ENCODE assay signal across 8 mouse cellular contexts in genomic region chr7:29280801-29281200, GRCm38 (mm10). TPM values are rescaled to one million over a fixed set of nuclear protein-coding genes. Genes with fewer than 3 reads are reported as not detected.
DNase-seq lines count a peak whose midpoint lies in the region; ATAC-seq and TF ChIP-seq lines count a peak whose summit lies in the region.

No protein-coding gene starts in this region.

- ATAC-seq in hindbrain, embryonic 12.5 days (ENCODE audit: low FRiP score) = no peak
- no peak for ATAC-seq in midbrain, embryonic 12.5 days (ENCODE audit: low FRiP score, low read depth)

- H3K36me3 ChIP-seq in kidney, adult 2 months (ENCODE audit: control insufficient read depth, insufficient read depth, low read length) = no peaks in the 10 kb centered on the region
- H3K36me3 ChIP-seq in hindbrain, embryonic 12.5 days = no peaks in the 10 kb centered on the region
- no peaks in the 10 kb centered on the region for H3K36me3 ChIP-seq in midbrain, embryonic 12.5 days

- H3K27me3 ChIP-seq in kidney, adult 2 months (replicated peaks; ENCODE audit: control insufficient read depth, insufficient read depth, low read length) = no peaks in the 10 kb centered on the region
- H3K27me3 ChIP-seq in hindbrain, embryonic 12.5 days = peaks cover 42% of the 10 kb centered on the region
- peaks cover 52% of the 10 kb centered on the region for H3K27me3 ChIP-seq in midbrain, embryonic 12.5 days

- peak overlapping the region; percentile 68; the same call in 1 of the 2 replicates for H3K9ac ChIP-seq in hindbrain, embryonic 12.5 days
- H3K9ac ChIP-seq in midbrain, embryonic 12.5 days (replicated peaks) = no peak overlapping the region; the same call in 1 of the 2 replicates

- WGBS in kidney, adult 2 months = 16% methylated on average over 13 of the region's 13 CpGs
- WGBS in bone marrow, adult 2 months = 6% methylated on average over 13 of the region's 13 CpGs
- 16% methylated on average over 13 of the region's 13 CpGs for WGBS in hindbrain, embryonic 12.5 days
- 16% methylated on average over 13 of the region's 13 CpGs for WGBS in midbrain, embryonic 12.5 days

- no peak for TF ChIP-seq CTCF in kidney, adult 2 months (conservative IDR thresholded peaks at IDR 0.05; ENCODE audit: insufficient read depth, insufficient read length, low read depth, low read length)
- TF ChIP-seq CTCF in bone marrow, adult 2 months (IDR thresholded peaks at IDR 0.05; ENCODE audit: control insufficient read depth, insufficient read depth, low read length) = no peak

- H3K27ac ChIP-seq in kidney, adult 2 months (ENCODE audit: insufficient read depth, low read depth, low read length) = peak overlapping the region; percentile 19; the same call in 1 of the 2 replicates
- no peak overlapping the region for H3K27ac ChIP-seq in bone marrow, adult 2 months (ENCODE audit: control insufficient read depth, insufficient read depth, low read depth, low read length, poor library complexity)
- H3K27ac ChIP-seq in hindbrain, embryonic 12.5 days = no peak overlapping the region
- no peak overlapping the region for H3K27ac ChIP-seq in midbrain, embryonic 12.5 days (replicated peaks)

- peak overlapping the region; percentile 61 for H3K4me3 ChIP-seq in kidney, adult 2 months (ENCODE audit: insufficient read depth, low read depth, low read length)
- peak overlapping the region; percentile 75 for H3K4me3 ChIP-seq in bone marrow, adult 2 months (replicated peaks; ENCODE audit: control insufficient read depth, low read depth, low read length)
- peak overlapping the region; percentile 56 for H3K4me3 ChIP-seq in hindbrain, embryonic 12.5 days
- H3K4me3 ChIP-seq in midbrain, embryonic 12.5 days = peak overlapping the region; percentile 55

- peaks cover 29% of the 10 kb centered on the region for H3K4me1 ChIP-seq in kidney, adult 2 months (ENCODE audit: control insufficient read depth, insufficient read depth, low read length)
- H3K4me1 ChIP-seq in bone marrow, adult 2 months (ENCODE audit: control insufficient read depth, insufficient read depth, low read length) = no peaks in the 10 kb centered on the region; the same call in 1 of the 2 replicates
- H3K4me1 ChIP-seq in hindbrain, embryonic 12.5 days = peaks cover 15% of the 10 kb centered on the region
- H3K4me1 ChIP-seq in midbrain, embryonic 12.5 days = peaks cover 18% of the 10 kb centered on the region

- peak; percentile 57 for DNase-seq in kidney, adult 2 months
- DNase-seq in kidney, adult 18-20 months = no peak
- DNase-seq in urinary bladder, postnatal 4 days (ENCODE audit: low spot score in 2 of 2) = no peak
- no peak for DNase-seq in layer of hippocampus, adult 11-12 months (ENCODE audit: low spot score)
- no peak for DNase-seq in MN1 (ENCODE audit: low spot score)

- peak overlapping the region; percentile 97 for H3K4me2 ChIP-seq in hindbrain, embryonic 12.5 days (replicated peaks)
- peak overlapping the region; percentile 89 for H3K4me2 ChIP-seq in midbrain, embryonic 12.5 days (replicated peaks)

- TF ChIP-seq POLR2A in kidney, adult 2 months (IDR thresholded peaks at IDR 0.05; ENCODE audit: low read depth, low read length) = no peak
- no peak for TF ChIP-seq POLR2A in bone marrow, adult 2 months (IDR thresholded peaks at IDR 0.05; ENCODE audit: borderline replicate concordance, control insufficient read depth, low read depth, low read length)

- H3K9me3 ChIP-seq in hindbrain, embryonic 12.5 days (replicated peaks) = no peaks in the 10 kb centered on the region
- H3K9me3 ChIP-seq in midbrain, embryonic 12.5 days = no peaks in the 10 kb centered on the region

RNA-seq across cellular contexts. Expression of gene Spint2, which starts 0.9 kb away (rescaled TPM):
- polyA plus RNA-seq in kidney, adult 2 months (2012; rRNA removed) = 421 and 474 TPM in 2 replicates
- 17.2 and 35.7 TPM in 2 replicates for polyA plus RNA-seq in bone marrow, adult 2 months (2011; ENCODE audit: insufficient read depth, insufficient read length, low replicate concordance, missing spikeins)
- polyA plus RNA-seq in hindbrain, embryonic 12.5 days (2016; fragmentation: Nextera tagmentation; extraction: Ambion mirVana) = 42.6 and 63.3 TPM in 2 replicates
- polyA plus RNA-seq in midbrain, embryonic 12.5 days (2016; fragmentation: Nextera tagmentation; extraction: Ambion mirVana) = 23.8 and 25.7 TPM in 2 replicates

RNA-seq across cellular contexts. Expression of gene Ppp1r14a, which starts 8.3 kb away (rescaled TPM):
- 12.3 and 16.1 TPM in 2 replicates for polyA plus RNA-seq in kidney, adult 2 months (2012; rRNA removed)
- polyA plus RNA-seq in bone marrow, adult 2 months (2011; ENCODE audit: insufficient read depth, insufficient read length, low replicate concordance, missing spikeins) = 1.9 and 3.2 TPM in 2 replicates
- polyA plus RNA-seq in hindbrain, embryonic 12.5 days (2016; fragmentation: Nextera tagmentation; extraction: Ambion mirVana) = 20.8 and 22.4 TPM in 2 replicates
- 19.2 and 20.0 TPM in 2 replicates for polyA plus RNA-seq in midbrain, embryonic 12.5 days (2016; fragmentation: Nextera tagmentation; extraction: Ambion mirVana)

RNA-seq across cellular contexts. Expression of gene Dpf1, which starts 22.9 kb away (rescaled TPM):
- polyA plus RNA-seq in kidney, adult 2 months (2012; rRNA removed) = 0.07 and 0.11 TPM in 2 replicates
- 0.56 and 1.5 TPM in 2 replicates for polyA plus RNA-seq in bone marrow, adult 2 months (2011; ENCODE audit: insufficient read depth, insufficient read length, low replicate concordance, missing spikeins)
- polyA plus RNA-seq in hindbrain, embryonic 12.5 days (2016; fragmentation: Nextera tagmentation; extraction: Ambion mirVana) = 102 and 110 TPM in 2 replicates
- 115 and 119 TPM in 2 replicates for polyA plus RNA-seq in midbrain, embryonic 12.5 days (2016; fragmentation: Nextera tagmentation; extraction: Ambion mirVana)

RNA-seq across cellular contexts. Expression of gene 2200002D01Rik, which starts 32.5 kb away (rescaled TPM):
- 4.6 and 7.2 TPM in 2 replicates for polyA plus RNA-seq in kidney, adult 2 months (2012; rRNA removed)
- polyA plus RNA-seq in bone marrow, adult 2 months (2011; ENCODE audit: insufficient read depth, insufficient read length, low replicate concordance, missing spikeins) = 15.6 and 18.7 TPM in 2 replicates
- polyA plus RNA-seq in hindbrain, embryonic 12.5 days (2016; fragmentation: Nextera tagmentation; extraction: Ambion mirVana) = 1.8 and 2.4 TPM in 2 replicates
- polyA plus RNA-seq in midbrain, embryonic 12.5 days (2016; fragmentation: Nextera tagmentation; extraction: Ambion mirVana) = 2.1 and 2.9 TPM in 2 replicates

RNA-seq across cellular contexts. Expression of gene Yif1b, which starts 42.7 kb away (rescaled TPM):
- 179 and 207 TPM in 2 replicates for polyA plus RNA-seq in kidney, adult 2 months (2012; rRNA removed)
- polyA plus RNA-seq in bone marrow, adult 2 months (2011; ENCODE audit: insufficient read depth, insufficient read length, low replicate concordance, missing spikeins) = 8.5 and 10.7 TPM in 2 replicates
- 81.9 and 83.4 TPM in 2 replicates for polyA plus RNA-seq in hindbrain, embryonic 12.5 days (2016; fragmentation: Nextera tagmentation; extraction: Ambion mirVana)
- polyA plus RNA-seq in midbrain, embryonic 12.5 days (2016; fragmentation: Nextera tagmentation; extraction: Ambion mirVana) = 72.5 and 83.2 TPM in 2 replicates

Comparison
In these comparisons a context has a peak if more than half of its experiments do, and no peak if none do; other contexts are left out.
1. RNA of gene Dpf1, which starts 22.9 kb away (polyA plus RNA-seq): 115 to 119 TPM in midbrain, embryonic 12.5 days and 102 to 110 TPM in hindbrain, embryonic 12.5 days; 0.56 to 1.5 TPM in bone marrow, adult 2 months and 0.07 to 0.11 TPM in kidney, adult 2 months; every median in the first group is over 10 times any median in the second.
2. Peak in every context shown above with its lines, with median percentiles within 50 percentile points of each other: H3K4me3 ChIP-seq.